Mouse (Mus musculus) mesoderm, embryonic 11.5 days (tissue): ENCODE measurements around the gene Dlgap3.

ENCODE experiments used
- DNase-seq: peaks from one replicate; pipeline ENCODE4 v3.0.0-alpha.2; 2012; ENCODE audit warnings: low read depth, low spot score

Gene Dlgap3

DNA sequence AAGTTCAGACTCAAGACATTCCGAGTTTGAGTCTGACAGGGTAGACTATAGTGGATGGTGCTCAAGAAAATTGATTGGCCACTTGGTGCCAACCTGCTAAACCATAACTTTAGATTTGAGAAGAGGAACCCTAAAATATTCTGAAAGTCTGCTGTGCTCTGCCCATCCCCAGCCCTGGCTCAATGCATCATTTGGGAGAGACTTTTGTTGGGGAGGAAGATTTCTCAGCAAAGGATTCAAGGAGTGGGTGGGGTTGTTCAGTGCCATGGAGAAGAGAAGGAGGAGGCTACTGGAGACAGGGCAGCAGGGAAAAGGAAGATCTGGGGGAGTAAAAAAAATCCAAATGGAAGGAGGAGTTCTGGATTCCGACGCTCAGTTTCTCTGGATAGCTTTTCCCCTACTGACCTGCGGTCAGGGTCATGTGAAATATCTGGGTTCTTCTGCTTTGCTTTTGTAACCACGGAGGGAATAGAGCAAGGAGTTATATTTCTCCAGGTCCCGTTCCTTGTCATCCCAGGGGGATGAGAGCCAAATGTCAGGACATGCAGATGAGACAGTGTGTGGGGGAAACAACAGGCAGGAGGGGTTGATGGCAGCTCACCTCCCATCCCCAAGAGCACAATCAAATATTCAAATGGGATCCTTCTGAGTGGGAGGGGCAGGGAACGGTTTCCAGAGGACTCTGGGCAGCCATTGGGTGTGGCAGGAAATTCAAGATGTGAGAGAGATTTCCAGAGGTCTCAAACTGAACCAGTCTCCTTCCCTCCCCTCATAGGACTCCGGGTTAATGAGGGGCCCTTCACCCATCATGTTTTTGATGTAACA is 5.3 kb downstream of the Dlgap3 start:
- DNase-seq: no peak

DNA sequence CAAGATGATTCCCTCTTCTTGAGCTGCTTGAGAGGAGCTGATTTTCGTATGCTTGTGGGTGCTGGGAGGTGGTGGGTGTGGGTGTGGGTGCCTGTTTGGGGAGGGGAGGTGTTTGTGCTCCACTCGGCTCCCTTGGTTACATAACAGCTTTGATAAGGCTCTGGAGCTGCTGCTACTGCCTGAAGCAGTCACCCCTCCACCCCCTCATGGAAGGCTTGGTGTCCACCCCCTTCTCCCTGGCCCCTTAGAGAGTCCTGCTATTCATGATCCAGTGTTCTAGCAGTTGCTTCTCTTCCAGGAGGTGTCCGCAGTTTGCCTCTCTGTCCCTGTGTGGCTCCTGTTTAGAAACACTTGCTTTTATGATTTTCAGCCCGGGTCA is 5.9 kb downstream of the Dlgap3 start:
- DNase-seq: no peak

DNA sequence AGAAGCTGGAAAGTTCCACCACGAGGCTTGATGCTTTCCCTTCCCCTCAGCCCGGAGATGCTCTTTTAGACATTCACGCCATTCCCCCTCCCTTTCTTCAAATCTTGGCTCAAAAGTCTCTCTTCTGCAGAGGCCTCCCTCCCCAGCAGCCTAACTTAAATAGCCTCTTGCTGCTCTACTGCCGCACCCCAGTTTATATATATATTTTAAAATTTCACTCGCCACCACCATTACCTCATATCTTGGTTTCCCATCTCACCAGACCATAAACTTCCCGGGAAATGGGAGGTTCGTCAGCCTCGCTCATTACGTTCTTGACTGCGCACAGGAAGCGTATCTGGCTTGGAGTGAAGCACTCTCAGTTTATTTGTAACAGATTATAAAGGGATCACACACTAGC is 9.0 kb downstream of the Dlgap3 start:
- no peak for DNase-seq

DNA sequence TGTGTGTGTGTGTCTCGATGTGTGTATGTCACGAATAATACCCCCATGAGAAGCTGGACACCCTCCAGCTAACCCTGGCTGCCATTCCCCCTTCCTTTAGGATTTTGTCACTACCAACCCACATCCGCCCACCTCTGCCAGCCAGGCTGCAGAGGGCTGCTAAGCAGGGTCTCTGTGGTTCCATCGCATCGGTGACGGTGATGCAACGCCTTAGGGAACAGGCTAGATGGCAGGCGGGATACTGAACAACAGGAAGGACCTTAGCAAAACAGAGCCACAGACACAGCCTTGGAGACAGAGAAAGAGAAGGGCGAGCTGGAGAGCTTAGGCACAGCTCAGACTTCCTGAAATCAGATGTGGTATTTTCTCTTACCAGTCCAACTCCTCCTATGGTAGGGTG is 9.7 kb downstream of the Dlgap3 start:
- no peak for DNase-seq

DNA sequence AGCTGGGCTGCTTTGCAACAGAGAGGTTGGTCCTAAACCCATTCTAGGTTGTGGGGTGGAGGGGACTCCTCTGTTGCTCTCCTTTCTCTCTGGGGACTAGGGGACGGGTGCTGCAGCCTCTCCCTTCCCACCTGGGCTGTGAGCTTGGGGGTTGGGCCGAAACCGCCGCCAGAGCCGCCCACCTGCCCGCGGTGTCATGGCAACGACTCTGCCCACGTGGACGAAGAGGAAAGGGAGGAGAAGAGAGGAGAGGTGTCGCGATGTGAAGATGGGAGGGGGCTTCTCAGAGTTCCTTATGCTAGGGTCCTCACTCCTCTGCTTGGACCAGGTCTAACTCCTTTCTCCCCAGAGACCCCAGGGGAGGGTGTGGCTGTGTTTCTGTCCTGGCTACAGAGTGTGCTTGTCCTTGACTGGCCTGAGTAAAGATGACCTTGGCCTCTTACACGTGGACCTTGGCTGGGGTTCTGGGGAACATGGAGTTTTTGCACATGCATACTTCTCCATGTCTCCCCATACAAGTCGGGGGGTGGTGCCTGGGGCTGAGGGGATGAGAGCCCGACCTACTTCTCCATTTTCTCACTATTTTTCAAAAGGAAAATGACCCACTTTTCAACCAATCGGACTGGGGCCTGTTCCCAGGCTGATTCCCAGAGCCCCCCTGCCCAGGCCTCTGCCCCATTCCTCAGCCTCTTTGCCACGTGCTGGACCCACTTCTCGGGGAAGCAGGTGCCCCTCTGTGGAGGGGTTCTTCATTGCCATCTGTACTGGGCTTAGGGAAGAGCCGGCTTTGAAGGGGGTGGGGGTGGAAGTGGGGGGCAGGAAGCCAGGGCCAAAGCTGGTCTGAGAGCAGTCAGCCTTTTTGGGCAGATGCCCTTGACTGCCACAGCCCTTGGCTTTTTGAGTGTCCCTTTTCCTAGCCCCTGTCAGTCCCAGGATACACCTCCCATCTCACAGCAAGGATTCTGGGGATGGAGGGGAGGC is 10.8 kb downstream of the Dlgap3 start:
- DNase-seq: no peak

DNA sequence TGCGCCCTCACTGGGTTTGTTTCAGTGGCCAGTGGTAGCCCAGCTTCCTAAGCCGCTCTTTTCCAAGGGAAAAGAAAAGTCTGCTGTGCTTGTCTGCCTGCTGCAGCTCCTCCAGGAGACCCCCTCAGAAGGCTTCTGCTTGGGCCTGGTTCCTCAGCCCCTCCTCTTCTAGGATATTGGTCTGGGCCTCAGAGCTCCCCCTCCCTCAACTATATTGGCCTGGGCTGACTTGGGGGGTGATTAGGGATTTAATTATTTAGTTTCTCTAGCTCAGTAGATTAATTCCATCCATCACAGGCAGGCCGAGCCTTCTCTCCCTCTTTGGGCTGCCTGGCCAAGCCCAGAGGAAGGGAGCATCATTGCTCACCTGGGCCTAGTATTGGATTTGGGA is 11.4 kb downstream of the Dlgap3 start:
- DNase-seq: no peak

DNA sequence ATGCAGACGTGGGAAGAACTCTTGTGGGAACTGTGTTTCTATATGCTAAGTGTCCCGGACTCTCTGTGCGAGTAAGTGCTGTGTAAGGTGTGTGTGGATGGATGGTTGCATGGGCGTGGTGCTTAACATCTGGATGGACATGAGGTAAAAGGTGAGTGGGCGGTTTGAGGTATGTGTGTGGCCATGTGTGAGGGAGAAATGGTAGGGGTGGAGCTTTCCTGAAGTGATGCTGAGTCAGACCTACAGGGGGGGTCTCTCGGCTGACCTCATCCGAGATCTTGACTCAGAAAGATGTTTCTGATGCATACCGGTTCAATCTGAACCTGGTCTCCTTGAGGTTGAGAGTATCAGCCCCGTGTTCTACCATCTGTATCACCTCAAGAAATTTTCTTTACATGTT is 12.0 kb downstream of the Dlgap3 start:
- DNase-seq: no peak

DNA sequence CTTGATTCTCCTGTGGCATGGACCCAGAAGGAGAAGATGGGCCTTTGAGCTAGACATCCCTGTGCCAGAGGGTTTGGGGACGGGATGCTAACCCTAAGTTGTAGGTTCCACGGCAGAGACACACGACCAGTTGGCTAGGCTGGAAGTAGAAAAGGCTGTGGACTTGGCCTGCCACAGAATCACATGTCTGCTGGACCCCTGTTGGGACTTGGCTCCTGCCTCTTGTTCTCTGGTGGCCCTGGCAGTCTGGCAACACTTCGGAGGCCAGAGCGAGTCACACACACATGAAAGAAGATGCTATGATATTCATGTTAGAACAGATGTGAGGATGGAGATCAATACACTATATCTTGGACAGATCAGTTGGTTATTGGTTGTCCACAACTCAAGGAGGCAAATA is 14.9 kb downstream of the Dlgap3 start:
- no peak for DNase-seq

DNA sequence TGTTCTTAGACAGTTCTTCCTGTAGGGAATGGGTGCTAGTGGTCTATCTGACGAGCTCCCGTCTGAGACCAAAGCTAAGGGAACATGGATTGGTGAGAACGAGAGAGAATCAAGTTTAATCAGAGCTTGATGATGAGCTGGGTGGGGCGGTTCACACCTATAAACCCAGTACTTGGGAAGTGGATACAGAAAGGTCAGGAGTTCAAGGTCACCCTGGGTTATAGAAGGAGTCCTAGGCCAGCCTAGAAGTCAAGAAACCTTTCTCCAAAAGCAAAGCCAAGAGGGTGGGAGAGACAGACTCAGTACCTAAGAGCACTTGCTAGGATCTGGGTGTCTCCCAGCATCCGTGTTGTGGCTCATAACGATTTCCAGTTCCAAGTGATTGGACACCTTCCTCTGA is 21.9 kb downstream of the Dlgap3 start:
- no peak for DNase-seq

DNA sequence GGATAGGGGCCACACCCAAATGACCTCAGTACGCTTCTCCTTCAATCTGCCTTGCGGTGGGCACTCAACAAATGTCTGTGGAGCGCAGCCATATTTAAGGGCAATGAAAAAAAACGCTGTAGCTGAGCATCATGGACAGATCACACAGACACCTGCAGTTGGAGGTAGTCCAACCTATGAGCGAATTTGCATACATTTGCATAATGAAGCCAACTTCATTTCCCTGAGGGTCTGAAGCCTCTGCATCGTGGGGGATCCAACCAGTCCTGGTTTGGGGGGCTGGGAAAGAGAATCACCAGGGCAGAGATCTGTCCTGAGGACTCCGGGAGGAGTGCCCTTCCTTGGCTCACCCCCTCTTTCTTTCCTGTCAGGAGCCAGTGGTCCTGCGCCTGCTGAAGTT is 23.7 kb downstream of the Dlgap3 start:
- no peak for DNase-seq

DNA sequence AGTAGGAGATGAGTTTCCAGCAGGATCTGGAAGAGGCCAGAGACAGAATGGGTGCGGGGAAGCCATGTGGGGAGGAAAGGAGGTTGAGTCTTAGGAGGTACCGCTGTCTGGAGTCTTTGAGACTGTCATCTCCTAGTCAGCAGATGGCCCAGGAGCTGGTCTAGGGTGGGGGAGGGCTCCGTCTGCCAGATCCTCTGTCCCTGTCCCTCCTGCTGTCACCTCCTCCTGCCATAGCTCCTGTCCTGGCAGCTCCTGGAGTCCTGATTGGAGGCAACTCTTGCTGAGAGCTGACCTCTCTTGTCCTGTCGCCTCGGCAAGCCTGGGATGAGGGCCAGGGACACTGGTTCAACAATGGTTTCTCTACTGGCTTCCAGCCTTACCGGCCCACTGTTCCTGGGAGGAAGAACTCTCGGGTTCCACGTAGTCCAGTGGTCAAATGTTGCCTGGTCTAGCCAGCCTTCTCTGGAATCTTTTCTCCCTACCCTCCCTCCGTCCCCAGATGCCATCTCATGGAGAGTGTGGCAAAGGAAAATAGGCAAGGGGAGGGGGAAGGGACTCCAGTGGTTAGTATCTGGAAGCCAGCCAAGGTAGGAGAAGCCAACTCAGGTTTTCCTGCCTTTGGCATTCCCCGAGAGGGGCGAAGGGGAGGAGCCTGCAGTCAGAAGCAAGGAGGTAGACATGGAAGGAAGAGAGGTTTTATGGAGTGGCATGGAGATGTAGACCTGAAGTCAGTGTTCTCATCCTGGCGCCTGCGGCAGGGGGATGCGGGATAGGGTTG is 24.6 kb downstream of the Dlgap3 start:
- DNase-seq: no peak

DNA sequence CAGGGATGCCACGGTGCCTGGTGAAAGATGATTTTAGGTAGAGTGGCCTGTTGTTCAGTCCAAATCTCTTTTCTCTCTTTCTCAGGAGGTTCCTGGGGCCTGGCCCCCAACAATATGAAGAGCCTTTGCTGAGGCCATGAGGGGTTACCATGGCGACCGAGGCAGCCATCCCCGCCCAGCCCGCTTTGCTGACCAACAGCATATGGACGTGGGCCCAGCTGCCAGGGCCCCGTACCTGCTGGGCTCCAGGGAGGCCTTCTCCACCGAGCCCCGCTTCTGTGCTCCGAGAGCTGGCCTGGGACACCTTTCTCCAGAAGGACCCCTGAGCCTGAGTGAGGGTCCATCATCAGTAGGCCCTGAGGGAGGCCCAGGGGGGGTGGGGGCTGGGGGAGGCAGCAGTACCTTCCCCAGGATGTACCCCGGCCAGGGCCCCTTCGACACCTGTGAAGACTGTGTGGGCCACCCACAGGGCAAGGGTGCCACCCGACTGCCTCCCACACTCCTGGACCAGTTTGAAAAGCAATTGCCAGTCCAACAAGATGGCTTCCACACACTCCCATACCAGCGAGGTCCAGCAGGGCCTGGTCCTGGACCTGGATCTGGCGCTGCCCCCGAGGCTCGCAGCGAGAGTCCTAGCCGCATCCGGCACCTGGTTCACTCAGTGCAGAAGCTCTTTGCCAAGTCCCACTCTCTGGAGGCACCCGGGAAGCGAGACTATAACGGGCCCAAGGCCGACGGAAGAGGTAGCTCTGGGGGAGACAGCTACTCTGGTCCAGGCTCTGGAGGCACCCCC is 25.7 kb downstream of the Dlgap3 start:
- no peak for DNase-seq

DNA sequence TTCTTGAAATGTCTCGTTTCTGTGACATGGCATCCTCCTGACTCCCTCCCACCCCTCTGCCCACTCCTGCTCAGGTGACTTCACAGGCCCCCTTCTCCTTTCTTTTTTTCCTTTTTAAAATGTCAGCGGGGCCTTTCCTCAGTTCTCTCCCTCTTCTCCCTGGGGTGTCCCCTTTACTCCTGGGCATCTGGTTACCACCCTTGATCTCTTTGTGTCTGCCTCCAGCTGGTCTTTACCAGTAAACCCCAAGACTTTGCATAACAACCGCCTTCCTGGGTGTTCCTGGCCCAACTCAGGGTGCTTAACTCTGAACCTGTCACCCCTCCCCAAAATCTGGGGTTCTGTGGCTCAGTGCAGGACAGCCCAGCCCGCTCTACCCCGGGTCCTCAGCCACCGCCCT is 29.6 kb downstream of the Dlgap3 start:
- DNase-seq: no peak

DNA sequence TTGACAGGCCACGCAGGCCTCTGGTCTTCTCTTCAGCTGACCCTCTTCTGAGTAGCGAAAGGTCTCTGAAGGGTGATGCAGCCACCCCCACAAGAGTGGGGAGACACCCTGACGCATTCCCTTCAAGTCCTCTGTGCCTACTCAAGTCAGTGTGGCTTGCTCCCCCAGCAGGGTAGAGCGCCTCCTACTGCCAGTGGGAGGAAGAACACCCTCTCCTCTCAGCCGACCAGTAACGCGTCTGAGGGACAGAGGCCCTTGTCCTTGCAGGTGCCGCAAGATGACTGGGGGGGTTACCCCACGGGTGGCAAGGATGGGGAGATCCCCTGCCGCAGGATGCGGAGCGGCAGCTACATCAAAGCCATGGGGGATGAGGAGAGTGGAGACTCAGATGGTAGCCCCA is 30.4 kb downstream of the Dlgap3 start:
- DNase-seq: no peak

DNA sequence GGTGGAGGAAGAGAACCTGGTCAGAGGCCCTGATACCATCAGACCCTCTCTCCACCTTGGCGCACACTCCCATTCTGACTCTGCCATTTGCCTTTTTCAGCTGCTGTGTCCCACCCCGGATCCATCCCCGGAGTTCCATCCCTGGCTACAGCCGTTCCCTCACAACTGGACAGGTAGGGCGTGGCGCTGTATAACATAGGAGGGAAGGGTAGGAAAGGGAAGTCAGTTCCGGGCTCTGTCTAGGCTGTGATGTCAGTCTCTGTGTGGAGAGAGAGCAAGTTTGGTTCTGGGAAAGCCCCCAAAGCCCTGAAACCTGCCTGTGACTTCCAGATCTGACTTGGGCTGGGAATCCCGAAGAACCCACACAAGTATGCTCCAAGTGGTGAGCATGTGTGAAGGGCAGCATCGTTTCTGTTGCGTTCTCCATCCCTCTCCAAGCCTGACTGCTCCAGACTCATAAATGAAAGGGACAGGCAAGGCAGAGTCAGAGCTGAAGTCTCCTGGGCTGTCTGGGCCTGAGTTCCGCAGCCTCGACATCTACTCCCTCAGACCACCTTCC is 31.2 kb downstream of the Dlgap3 start:
- no peak for DNase-seq

DNA sequence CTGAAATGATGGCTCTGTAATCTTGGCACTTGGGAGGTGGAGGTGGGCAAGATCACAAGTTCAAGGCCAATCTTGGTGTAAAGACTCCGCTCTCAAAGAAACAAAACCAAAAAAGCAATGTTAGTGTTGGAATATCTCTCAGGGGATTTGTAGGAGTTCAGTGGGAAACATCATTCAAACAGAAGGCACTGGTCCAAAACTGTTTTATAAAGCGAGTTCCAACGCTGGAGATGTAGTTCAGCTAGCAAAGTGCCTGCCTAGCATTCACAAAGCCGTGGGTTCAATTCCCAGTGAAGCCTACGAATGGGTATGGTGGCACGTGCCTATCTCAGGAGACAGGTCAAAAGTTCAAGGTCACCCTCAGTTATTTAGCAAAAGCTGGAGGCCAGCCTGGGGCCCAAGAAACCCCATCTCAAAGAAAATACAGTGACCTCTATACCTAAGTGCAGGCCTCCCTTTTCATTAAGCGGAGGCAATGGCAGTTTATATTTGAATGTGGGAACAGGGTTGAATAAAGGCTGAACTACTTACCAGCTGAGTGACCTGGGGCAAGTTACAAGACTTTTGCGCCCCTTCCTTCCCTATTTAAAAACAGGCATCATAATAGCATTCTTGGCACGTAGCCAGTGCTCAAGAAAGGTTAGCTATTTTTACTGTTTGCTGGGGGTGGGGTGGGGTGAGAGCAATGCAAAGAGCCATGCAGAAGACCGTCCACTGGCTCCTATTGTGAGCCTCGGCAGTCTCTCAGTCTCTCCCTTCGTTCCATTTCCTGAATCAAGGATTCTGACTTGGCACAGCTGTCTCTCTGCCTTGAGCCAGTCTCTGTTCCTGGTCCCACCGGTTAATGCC is 32.0 kb downstream of the Dlgap3 start:
- DNase-seq: no peak

DNA sequence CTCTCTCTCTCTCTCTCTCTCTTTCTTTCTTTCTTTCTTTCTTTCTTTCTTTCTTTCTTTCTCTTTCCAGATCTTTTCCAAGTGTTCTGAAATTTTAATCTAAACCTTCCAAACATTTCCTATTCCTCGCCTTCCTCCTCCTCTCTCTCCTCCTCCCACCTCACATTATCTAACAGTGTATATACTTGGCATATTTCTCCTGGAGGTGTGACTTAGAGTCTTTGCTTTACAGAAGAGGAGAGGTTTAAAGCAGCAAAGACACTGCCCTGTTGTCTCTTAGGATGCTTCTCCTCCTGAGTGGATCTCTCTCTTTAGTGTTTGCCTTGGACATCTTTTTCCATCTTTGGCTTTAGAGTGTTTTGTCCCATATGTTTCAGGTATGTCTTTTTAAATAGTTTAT is 34.1 kb downstream of the Dlgap3 start:
- DNase-seq: no peak

DNA sequence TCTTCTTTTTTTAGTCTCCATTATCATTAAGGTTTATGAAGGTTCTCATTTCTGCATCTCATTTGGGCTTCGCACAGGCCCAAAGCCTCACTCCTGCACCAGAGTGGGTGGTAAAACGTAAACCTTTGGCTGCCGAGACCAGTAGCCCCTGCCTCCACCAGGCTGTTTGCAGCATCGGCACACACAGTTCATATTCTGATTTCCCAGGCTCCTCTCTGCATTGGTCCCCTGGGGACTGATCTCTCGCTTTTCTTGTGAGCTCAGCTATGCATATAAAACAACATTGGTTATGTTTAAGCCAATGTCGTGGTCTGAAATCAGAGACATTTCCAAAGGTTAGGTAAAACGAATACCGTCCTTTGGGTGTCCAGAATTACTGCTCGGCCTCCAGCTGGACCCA is 42.3 kb downstream of the Dlgap3 start:
- no peak for DNase-seq

DNA sequence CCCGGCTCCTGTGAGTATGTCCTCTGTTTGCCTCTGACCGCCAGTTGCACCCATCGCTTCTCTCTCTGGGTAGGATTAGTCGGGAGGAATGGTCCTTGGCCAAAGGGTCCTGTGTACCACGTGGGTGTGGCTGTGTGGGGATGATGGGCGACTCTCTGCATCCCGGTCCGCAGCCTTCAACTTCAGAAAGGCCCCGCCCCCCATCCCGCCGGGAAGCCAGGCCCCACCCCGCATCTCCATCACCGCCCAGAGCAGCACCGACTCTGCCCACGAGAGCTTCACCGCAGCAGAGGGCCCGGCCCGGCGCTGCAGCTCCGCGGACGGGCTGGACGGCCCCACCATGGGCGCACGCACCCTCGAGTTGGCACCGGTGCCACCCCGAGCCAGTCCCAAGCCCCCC is 45.5 kb downstream of the Dlgap3 start:
- DNase-seq: no peak

DNA sequence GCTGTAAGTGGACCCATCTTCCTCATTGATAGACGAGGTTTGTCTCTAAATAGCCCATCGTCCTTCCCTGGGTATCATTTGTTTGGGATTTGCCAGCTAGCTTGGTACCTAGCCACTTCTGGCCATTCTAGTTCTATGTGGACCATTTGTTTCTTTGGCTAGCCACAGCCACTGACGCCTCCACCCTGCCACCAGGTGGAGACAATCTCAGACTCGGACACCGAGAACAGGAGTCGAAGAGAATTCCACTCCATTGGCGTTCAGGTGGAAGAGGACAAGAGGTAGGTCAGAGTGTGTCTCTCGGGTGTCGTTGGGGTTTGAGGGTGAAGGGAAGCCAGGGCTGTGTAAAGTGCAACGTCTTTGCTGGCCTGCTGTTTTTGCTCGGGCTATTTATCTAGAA is 46.1 kb downstream of the Dlgap3 start:
- DNase-seq: no peak
